In the genomic region with DNA sequence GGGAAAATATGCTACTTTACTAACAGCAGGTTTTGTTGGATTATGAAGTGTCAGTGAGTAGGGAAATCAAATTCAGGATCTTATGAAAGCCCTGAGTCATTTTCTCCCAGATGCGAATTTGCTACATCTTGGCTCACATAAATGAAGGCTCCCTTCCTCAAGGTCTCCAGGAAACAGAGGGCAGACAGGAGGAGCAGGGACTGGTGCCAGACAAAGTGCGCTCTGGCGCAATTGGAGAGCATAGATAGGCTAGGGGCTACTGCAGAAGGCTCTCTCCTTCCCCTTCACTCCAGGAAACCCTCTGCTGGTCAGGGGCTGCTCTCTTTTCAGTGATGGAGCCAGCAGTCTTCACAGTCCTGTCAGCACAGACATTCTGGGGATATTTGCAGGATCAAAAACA, we compare ENCODE assay signal across 8 mouse cellular contexts.
A peak's percentile ranks its signal among the peaks of the same experiment; 100 is the strongest.
DNase-seq lines count a peak whose midpoint lies in the region; ATAC-seq and TF ChIP-seq lines count a peak whose summit lies in the region.

No protein-coding gene starts in this region.

- H3K4me2 ChIP-seq in heart, postnatal 0 days (ENCODE audit: low read depth, low read length) = no peak overlapping the region; the same call in 1 of the 2 replicates

- no peak overlapping the region for H3K4me3 ChIP-seq in heart, postnatal 0 days (ENCODE audit: low read depth, low read length)
- no peak overlapping the region for H3K4me3 ChIP-seq in lung, adult 2 months (replicated peaks; ENCODE audit: extremely low read depth, low read depth, low read length)

- peak; percentile 29 to 30 for DNase-seq in heart, adult 18-20 months
- DNase-seq in heart, postnatal 25 days (ENCODE audit: low spot score) = no peak
- DNase-seq in NIH3T3 (ENCODE audit: low read depth) = peak; percentile 57
- peak; percentile 25 for DNase-seq in heart, postnatal 0 days (ENCODE audit: low spot score)
- DNase-seq in lung, adult 2 months = peak; percentile 27
- DNase-seq in thymus, postnatal 4 days = no peak
- DNase-seq in urinary bladder, postnatal 10 days (ENCODE audit: low spot score) = no peak
- DNase-seq in right cerebral cortex, postnatal 10 days (ENCODE audit: low spot score in 2 of 2) = no peak

- TF ChIP-seq POLR2A in lung, adult 2 months (IDR thresholded peaks at IDR 0.05; ENCODE audit: borderline replicate concordance, extremely low read depth, low read depth, low read length) = no peak

- no peaks in the 10 kb centered on the region for H3K9me3 ChIP-seq in heart, postnatal 0 days (replicated peaks; ENCODE audit: control insufficient read depth, low read length)

- H3K27ac ChIP-seq in heart, postnatal 0 days (ENCODE audit: low read depth) = peak overlapping the region; percentile 84; the same call in 1 of the 2 replicates

- ATAC-seq in heart, postnatal 0 days (ENCODE audit: insufficient read depth, low read depth) = no peak

- H3K4me1 ChIP-seq in heart, postnatal 0 days (ENCODE audit: control insufficient read depth, insufficient read depth) = peaks cover 14% of the 10 kb centered on the region
- peaks cover 8% of the 10 kb centered on the region; the same call in 1 of the 2 replicates for H3K4me1 ChIP-seq in lung, adult 2 months (ENCODE audit: control insufficient read depth, insufficient read depth, low read length)

- no peaks in the 10 kb centered on the region for H3K27me3 ChIP-seq in heart, postnatal 0 days (ENCODE audit: control insufficient read depth, insufficient read depth, low read length)

- H3K36me3 ChIP-seq in heart, postnatal 0 days (replicated peaks; ENCODE audit: control insufficient read depth, insufficient read depth, low read length) = no peaks in the 10 kb centered on the region

- intact Hi-C loops in heart, postnatal 25 days (cut with DNase I) = no loop called here

- no peak for TF ChIP-seq CTCF in heart, postnatal 0 days (IDR thresholded peaks at IDR 0.05; ENCODE audit: low read depth)
- TF ChIP-seq CTCF in lung, adult 2 months (IDR thresholded peaks at IDR 0.05; ENCODE audit: insufficient read depth, low read length) = no peak

- H3K9ac ChIP-seq in heart, postnatal 0 days (replicated peaks; ENCODE audit: low read depth, low read length) = no peak overlapping the region

- WGBS in heart, postnatal 0 days = 40% methylated on average over 3 of the region's 3 CpGs
- 19% methylated on average over 3 of the region's 3 CpGs for WGBS in lung, adult 2 months

- TF ChIP-seq EP300 in heart, postnatal 0 days (IDR thresholded peaks at IDR 0.05; ENCODE audit: low read depth) = no peak

Comparison
In these comparisons a context has a peak if more than half of its experiments do, and no peak if none do; other contexts are left out.
1. DNase-seq: peak in heart, adult 18-20 months (2 of 2), NIH3T3 (single experiment), heart, postnatal 0 days (single experiment) and lung, adult 2 months (single experiment); none in heart, postnatal 25 days (single experiment), thymus, postnatal 4 days (single experiment), urinary bladder, postnatal 10 days (single experiment) and right cerebral cortex, postnatal 10 days (0 of 2).